Mouse (Mus musculus) heart, embryonic 15.5 days (tissue): ENCODE results near the gene Eif3i. TPM values are rescaled to one million over a fixed set of nuclear protein-coding genes. Genes with fewer than 3 reads are reported as not detected.
"Not testable (repeated sequence)": the region's sequence is repeated elsewhere in the genome, so short reads cannot be mapped to it uniquely, and the experiment has no call there.

Experiments
- ATAC-seq: fragments of 200-750 bp; cut with Nextera tagmentation; replicated peaks from 2 replicates; pipeline ENCODE4 v1.8.0; 2017; ENCODE audit warnings: low read depth, moderate TSS enrichment; ENCODE audit not compliant: insufficient number of reproducible peaks, insufficient read depth, low FRiP score
- H3K27ac ChIP-seq: fragments of 300-500 bp; sonication (generic); 2 replicates; pipeline ENCODE4 v1.5.1; 2015; ENCODE audit warnings: mild to moderate bottlenecking, inconsistent platforms
- H3K27me3 ChIP-seq: fragments of 300-500 bp; sonication (generic); 2 replicates; pipeline ENCODE4 v1.6.1; 2015; ENCODE audit warnings: inconsistent platforms
- H3K36me3 ChIP-seq: fragments of 300-500 bp; sonication (generic); 2 replicates; pipeline ENCODE4 v1.6.1; 2015; ENCODE audit warnings: mild to moderate bottlenecking, inconsistent platforms
- H3K4me1 ChIP-seq: fragments of 300-500 bp; sonication (generic); replicated peaks from 2 replicates; pipeline ENCODE4 v1.6.1; 2015; ENCODE audit warnings: inconsistent platforms
- H3K4me2 ChIP-seq: fragments of 300-500 bp; sonication (generic); 2 replicates; pipeline ENCODE4 v1.6.1; 2015; ENCODE audit warnings: inconsistent platforms, mild to moderate bottlenecking, moderate library complexity
- H3K4me3 ChIP-seq: fragments of 300-500 bp; sonication (generic); 2 replicates; pipeline ENCODE4 v1.5.1; 2015; ENCODE audit warnings: mild to moderate bottlenecking, inconsistent platforms
- H3K9ac ChIP-seq: fragments of 300-500 bp; sonication (generic); 2 replicates; pipeline ENCODE4 v1.6.1; 2015; ENCODE audit warnings: mild to moderate bottlenecking, inconsistent platforms
- H3K9me3 ChIP-seq: fragments of 300-500 bp; sonication (generic); replicated peaks from 2 replicates; pipeline ENCODE4 v1.6.1; 2016; ENCODE audit warnings: inconsistent platforms
- WGBS: fragments of 180-500 bp; shearing (Covaris S2); methylation state at CpG from one replicate; pipeline ENCODE4 v1.1.7; 2015; ENCODE audit warnings: mixed read lengths; 5-methylcytosine and 5-hydroxymethylcytosine counted together
- microRNA-seq: library from miRNA; unstranded; fragments of <30 nt; microRNA quantifications from one replicate; pipeline ENCODE4, GENCODE M21; 2016
- polyA plus RNA-seq: library from polyadenylated mRNA; unstranded; fragments of >200 nt; fragmentation: Nextera tagmentation; extraction: Ambion mirVana; gene quantifications from 2 replicates; pipeline ENCODE4 v1.2.1, GENCODE M21; 2015

Eif3i gene
- polyA plus RNA-seq, 1 experiment from 2014 or later, result 151 TPM

DNA sequence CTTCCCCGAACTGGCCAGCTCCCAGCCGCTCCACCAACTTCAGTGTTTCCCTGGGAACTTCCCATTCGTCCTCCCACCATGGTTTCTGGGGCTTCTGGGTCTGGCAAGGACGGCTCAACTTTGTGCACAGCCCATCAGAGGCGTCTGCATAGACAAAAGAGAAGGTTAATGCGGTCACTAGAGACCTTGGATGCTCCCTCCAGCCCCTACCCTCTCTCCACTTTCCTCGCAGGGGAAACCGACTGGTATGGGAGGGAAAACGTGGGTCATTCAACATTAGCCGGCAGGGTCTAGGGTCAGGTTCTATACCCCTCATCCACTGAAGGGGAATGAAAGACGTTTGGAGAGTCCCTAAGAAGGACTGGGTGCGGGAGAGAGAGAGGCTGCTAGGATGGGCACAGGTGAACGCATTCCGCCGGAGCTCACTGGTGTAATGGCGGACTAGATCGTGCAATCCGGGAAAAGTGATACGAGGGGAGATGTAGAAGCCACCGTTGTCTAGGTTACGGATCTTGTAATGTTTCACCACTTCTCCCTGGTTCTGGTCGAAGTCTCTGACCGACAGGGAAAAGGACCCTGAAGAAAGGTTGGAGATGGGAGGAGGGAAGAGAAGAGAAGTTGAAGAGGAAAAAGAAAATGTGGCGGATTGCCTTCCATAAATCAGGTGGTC lies 44.5 kb downstream of the Eif3i start:
- peaks cover 17% of the 10 kb centered on the region for H3K4me1 ChIP-seq
- H3K9ac ChIP-seq, result peak overlapping the region; percentile 35
- H3K36me3 ChIP-seq, result no peaks in the 10 kb centered on the region
- peak overlapping the region; percentile 58 for H3K4me3 ChIP-seq
- peak overlapping the region; percentile 81 for H3K4me2 ChIP-seq
- H3K27me3 ChIP-seq, result no peaks in the 10 kb centered on the region
- H3K9me3 ChIP-seq, result no peaks in the 10 kb centered on the region
- peak; percentile 17; the same call in 1 of the 2 replicates for ATAC-seq
- peak overlapping the region; percentile 68; the same call in 1 of the 2 replicates for H3K27ac ChIP-seq
- WGBS, result 1% methylated on average over 24 of the region's 24 CpGs

DNA sequence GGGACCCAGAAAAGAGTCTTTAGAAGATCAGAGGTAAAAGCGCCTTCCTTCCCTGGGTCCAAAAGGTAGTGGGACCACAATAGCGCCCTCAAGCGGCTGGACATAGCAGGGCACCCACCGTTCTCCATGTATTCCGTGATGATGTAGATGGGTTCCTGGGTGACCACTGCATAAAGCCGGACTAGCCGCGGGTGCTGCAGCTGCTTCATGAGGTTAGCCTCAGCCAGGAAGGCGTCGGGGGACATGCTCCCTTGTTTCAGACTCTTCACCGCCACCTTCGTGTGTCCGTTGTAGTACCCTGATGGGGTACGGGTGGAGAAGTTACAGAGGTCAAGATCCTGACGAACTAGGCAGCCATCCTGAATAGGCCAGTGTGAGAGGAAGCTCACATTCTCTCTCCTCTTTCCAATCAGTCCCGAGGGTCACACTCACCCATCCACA lies 45.0 kb downstream of the Eif3i start:
- H3K9ac ChIP-seq, result peak overlapping the region; percentile 35; the same call in 1 of the 2 replicates
- H3K4me3 ChIP-seq, result peak overlapping the region; percentile 58
- no peaks in the 10 kb centered on the region for H3K36me3 ChIP-seq
- H3K9me3 ChIP-seq, result no peaks in the 10 kb centered on the region
- peak; percentile 9; the same call in 1 of the 2 replicates for ATAC-seq
- WGBS, result 5% methylated on average over 16 of the region's 16 CpGs
- H3K27ac ChIP-seq, result no peak overlapping the region
- H3K27me3 ChIP-seq, result no peaks in the 10 kb centered on the region
- H3K4me2 ChIP-seq, result peak overlapping the region; percentile 81
- H3K4me1 ChIP-seq, result peaks cover 17% of the 10 kb centered on the region

DNA sequence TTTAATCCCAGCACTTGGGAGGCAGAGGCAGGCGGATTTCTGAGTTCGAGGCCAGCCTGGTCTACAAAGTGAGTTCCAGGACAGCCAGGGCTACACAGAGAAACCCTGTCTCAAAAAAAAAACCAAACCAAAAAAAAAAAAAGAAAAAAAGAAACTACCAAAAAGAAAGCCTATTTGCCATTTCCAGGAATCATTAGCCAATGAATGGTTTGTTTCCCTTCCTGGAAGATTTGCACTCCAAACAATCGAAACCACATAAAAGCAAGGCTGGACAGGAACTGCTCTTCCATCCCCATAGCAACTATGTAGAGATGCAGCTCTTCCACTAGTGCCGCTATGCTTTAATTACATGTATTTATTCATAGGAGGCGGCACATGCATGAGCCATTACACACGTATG lies 45.9 kb downstream of the Eif3i start:
- not testable (repeated sequence) for H3K36me3 ChIP-seq, H3K4me2 ChIP-seq, H3K9me3 ChIP-seq, ATAC-seq, H3K9ac ChIP-seq, H3K27me3 ChIP-seq, H3K4me3 ChIP-seq, H3K27ac ChIP-seq
- peaks cover 17% of the 10 kb centered on the region for H3K4me1 ChIP-seq
- WGBS, result 87% methylated on average over 6 of the region's 6 CpGs

DNA sequence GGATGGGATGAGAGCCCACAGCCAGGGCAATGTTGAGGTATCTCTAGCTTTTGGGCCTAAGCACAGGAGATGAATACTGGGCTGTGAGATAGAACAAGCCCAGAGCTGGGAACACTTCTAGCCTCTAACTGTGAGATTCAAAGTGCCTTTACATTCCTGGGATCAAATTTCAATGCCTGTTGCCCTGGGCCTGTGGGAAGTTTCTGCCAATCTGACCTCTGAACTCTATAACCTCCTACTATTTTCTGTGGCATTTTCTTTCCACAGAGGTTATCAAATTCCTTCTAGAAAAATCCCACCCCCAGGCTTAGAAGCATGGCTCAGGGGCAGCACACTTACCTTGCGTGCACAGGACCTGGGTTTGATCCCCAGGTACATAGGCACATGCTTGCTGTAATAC lies 50.2 kb downstream of the Eif3i start:
- 83% methylated on average over 1 of the region's 1 CpGs for WGBS

DNA sequence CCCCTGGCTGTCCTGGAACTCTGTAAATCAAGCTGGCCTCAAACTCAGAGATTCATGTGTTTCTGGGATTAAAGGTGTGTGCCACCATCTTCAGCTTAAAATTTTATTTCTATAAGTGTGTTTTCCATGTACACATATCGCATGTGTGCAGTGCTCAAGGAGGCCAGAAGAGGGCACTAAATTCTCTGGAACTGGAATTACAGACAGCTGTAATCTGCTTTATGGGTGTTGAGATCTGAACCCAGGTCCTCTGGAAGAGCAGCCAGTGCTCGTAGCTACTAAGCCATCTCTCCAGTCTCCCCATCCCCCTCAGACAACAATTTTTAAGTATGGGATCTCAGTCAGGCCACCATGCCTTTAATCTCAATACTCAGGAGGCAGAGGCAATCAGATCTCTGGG lies 51.1 kb downstream of the Eif3i start:
- no peak for ATAC-seq
- H3K27me3 ChIP-seq, result no peaks in the 10 kb centered on the region
- no peak overlapping the region for H3K27ac ChIP-seq
- H3K9ac ChIP-seq, result no peak overlapping the region
- WGBS, result 94% methylated on average over 2 of the region's 2 CpGs
- H3K4me1 ChIP-seq, result no peaks in the 10 kb centered on the region
- no peak overlapping the region for H3K4me2 ChIP-seq
- H3K4me3 ChIP-seq, result no peak overlapping the region
- H3K9me3 ChIP-seq, result no peaks in the 10 kb centered on the region
- no peaks in the 10 kb centered on the region for H3K36me3 ChIP-seq

More for the DNA sequence above, 50.2 kb downstream of the Eif3i start:
- H3K9ac ChIP-seq, result no peak overlapping the region
- no peaks in the 10 kb centered on the region for H3K36me3 ChIP-seq
- H3K27ac ChIP-seq, result no peak overlapping the region
- no peak for ATAC-seq
- H3K4me3 ChIP-seq, result no peak overlapping the region
- H3K27me3 ChIP-seq, result no peaks in the 10 kb centered on the region
- H3K4me1 ChIP-seq, result no peaks in the 10 kb centered on the region; the same call in 1 of the 2 replicates
- no peak overlapping the region for H3K4me2 ChIP-seq
- H3K9me3 ChIP-seq, result no peaks in the 10 kb centered on the region

DNA sequence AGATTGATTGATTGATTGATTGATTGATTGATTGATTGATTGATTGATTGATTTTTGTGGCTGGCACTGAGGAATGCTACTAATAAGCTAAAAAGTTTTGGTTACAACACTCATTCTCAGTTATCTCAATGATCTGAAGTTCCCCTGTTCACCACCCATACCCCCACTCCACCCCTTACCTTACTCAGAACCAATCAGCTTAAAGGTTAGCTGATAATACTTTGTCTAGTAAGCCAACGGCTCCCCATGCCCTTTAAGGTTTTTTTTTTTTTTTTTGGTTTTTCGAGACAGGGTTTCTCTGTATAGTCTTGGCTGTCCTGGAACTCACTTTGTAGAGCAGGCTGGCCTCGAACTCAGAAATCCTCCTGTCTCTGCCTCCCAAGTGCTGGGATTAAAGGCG lies 52.8 kb downstream of the Eif3i start:
- not testable (repeated sequence) for H3K4me3 ChIP-seq, H3K27ac ChIP-seq, H3K4me2 ChIP-seq, H3K36me3 ChIP-seq, ATAC-seq, H3K27me3 ChIP-seq, H3K9me3 ChIP-seq, H3K9ac ChIP-seq, H3K4me1 ChIP-seq
- WGBS, result 68% methylated on average over 4 of the region's 4 CpGs

DNA sequence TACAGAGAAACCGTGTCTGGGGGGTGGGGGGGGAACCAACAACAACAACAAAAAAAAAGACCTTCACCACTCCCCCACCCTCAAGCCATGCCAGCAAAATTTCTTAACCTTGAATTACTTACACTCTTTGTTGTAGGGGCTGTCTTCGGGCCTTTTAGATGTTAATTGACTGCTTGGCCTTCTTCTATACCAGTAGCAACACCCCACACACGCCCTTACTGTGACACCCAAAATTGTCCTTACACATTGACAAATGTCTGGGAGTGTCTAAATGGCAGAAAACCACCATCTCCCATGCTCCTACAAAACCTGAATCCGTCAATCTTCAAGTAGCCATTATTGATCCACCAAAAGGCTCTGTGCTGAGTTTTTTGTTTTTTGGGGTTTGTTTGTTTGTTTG lies 56.3 kb downstream of the Eif3i start:
- no peaks in the 10 kb centered on the region for H3K9me3 ChIP-seq
- no peak overlapping the region for H3K4me3 ChIP-seq
- no peaks in the 10 kb centered on the region for H3K27me3 ChIP-seq
- no peak for ATAC-seq
- H3K4me1 ChIP-seq, result peaks cover 17% of the 10 kb centered on the region
- H3K27ac ChIP-seq, result no peak overlapping the region
- peaks cover 7% of the 10 kb centered on the region; the same call in 1 of the 2 replicates for H3K36me3 ChIP-seq
- no peak overlapping the region for H3K9ac ChIP-seq
- H3K4me2 ChIP-seq, result no peak overlapping the region
- 93% methylated on average over 4 of the region's 4 CpGs for WGBS

DNA sequence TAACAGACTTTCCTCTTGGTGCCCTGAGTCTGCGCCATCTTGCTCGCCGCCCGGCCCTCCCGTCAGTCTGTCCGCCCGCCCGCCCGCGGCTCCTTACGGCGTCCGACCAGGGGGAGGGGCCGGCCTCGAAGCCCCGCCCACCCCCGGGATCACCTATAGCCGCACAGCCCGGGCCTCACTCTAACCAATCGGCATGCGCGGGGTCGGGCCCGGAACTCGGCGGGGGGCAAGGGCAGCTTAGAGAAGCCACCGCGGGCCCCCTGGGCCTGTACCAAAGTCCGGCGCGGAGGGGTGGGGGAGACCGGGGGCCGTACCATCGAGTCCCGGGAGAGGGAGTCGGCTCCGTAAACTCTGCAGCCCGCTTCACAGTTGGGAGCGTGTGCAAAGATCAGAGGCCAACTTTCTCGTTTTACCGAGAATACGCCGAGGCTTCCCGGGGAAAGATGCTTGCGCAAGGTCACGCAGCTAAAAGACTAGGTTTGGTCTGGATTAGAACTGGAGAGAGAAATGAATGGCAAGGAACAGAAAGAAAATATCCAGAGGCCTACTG lies 57.8 kb downstream of the Eif3i start, which contains the start of gene Hdac1:
Gene Hdac1 (minus strand): TSS at position 122 of the 550 bp plus-strand sequence.
- Histone ChIP-seq H3K4me2 (peak within 1 kb of the TSS; percentile 85), H3K36me3 (peaks cover 7% of the 10 kb centered on the region; the same call in 1 of the 2 replicates), H3K27me3 (no peaks in the 10 kb centered on the region), H3K4me1 (peaks cover 17% of the 10 kb centered on the region), H3K27ac (peak within 1 kb of the TSS; percentile 85), H3K9me3 (no peaks in the 10 kb centered on the region), H3K9ac (peak within 1 kb of the TSS; percentile 89), H3K4me3 (peak within 1 kb of the TSS; percentile 93)
- under 1% methylated on average over 46 of the region's 46 CpGs for WGBS
- peak; percentile 100 for ATAC-seq

Small RNA genes within 50 kb of the gene (microRNA-seq; reads per million reads assigned to microRNA genes)
- gene Mir8119, result not detected

Other genes starting within 250 kb of the Eif3i start
- 11.0 and 13.1 TPM in 2 replicates for gene Zbtb8a, start 222.5 kb downstream of the Eif3i start, polyA plus RNA-seq
- 5.8 and 6.2 TPM in 2 replicates for gene Zbtb8b, start 159.8 kb downstream of the Eif3i start, polyA plus RNA-seq
- gene Bsdc1, start 139.1 kb downstream of the Eif3i start, polyA plus RNA-seq, result 23.1 and 27.2 TPM in 2 replicates
- gene Tssk3, start 109.6 kb downstream of the Eif3i start, polyA plus RNA-seq, result not detected in 2 replicates
- gene Fam229a, start 109.5 kb downstream of the Eif3i start, polyA plus RNA-seq, result 0.27 TPM in 1 of 2 replicates, not detected in the other
- 283 and 352 TPM in 2 replicates for gene Marcksl1, start 87.1 kb downstream of the Eif3i start, polyA plus RNA-seq
- 99.9 and 134 TPM in 2 replicates for gene Hdac1, start 57.9 kb downstream of the Eif3i start, polyA plus RNA-seq
- gene Lck, start 27.0 kb downstream of the Eif3i start, polyA plus RNA-seq, result 6.8 and 62.1 TPM in 2 replicates
- 4.4 and 5.0 TPM in 2 replicates for gene Fam167b, start 22.1 kb downstream of the Eif3i start, polyA plus RNA-seq
- 136 and 147 TPM in 2 replicates for gene Tmem234, start within 50 bp of the Eif3i start, polyA plus RNA-seq
- gene Dcdc2b, start 13.6 kb upstream of the Eif3i start, polyA plus RNA-seq, result 1.7 and 2.1 TPM in 2 replicates
- 19.0 and 22.9 TPM in 2 replicates for gene Iqcc, start 18.5 kb upstream of the Eif3i start, polyA plus RNA-seq
- 47.3 and 52.4 TPM in 2 replicates for gene Ccdc28b, start 23.3 kb upstream of the Eif3i start, polyA plus RNA-seq
- gene Txlna, start 40.4 kb upstream of the Eif3i start, polyA plus RNA-seq, result 38.4 and 50.8 TPM in 2 replicates
- gene Kpna6, start 72.1 kb upstream of the Eif3i start, polyA plus RNA-seq, result 13.6 and 16.6 TPM in 2 replicates
- gene Tmem39b, start 96.2 kb upstream of the Eif3i start, polyA plus RNA-seq, result 6.1 and 7.4 TPM in 2 replicates
- 64.8 and 73.1 TPM in 2 replicates for gene Khdrbs1, start 141.7 kb upstream of the Eif3i start, polyA plus RNA-seq
- gene Ptp4a2, start 210.6 kb upstream of the Eif3i start, polyA plus RNA-seq, result 347 and 442 TPM in 2 replicates